Mouse (Mus musculus) hindlimb bud, embryonic 11.5 days (tissue): ENCODE measurements around the gene Tpst2.
"Not testable (repeated sequence)": the region's sequence is repeated elsewhere in the genome, so short reads cannot be mapped to it uniquely, and the experiment has no call there.

Experiments used
- DNase-seq: peaks from one replicate; pipeline ENCODE4 v3.0.0-alpha.2; 2012; ENCODE audit warnings: low read depth, low spot score; ENCODE audit errors: extremely low spot score

The Tpst2 gene

GRCm38 (mm10) chr5:112295564-112295963 lies 19.1 kb downstream of the Tpst2 start:
- DNase-seq, result no peak

GRCm38 (mm10) chr5:112296404-112297181 lies 20.1 kb downstream of the Tpst2 start:
- DNase-seq, result no peak

GRCm38 (mm10) chr5:112297257-112297656 lies 20.8 kb downstream of the Tpst2 start:
- no peak for DNase-seq

- DNase-seq, result no peak
These were observed 21.9 kb downstream of the Tpst2 start for GRCm38 (mm10) chr5:112298226-112298988.

DNA sequence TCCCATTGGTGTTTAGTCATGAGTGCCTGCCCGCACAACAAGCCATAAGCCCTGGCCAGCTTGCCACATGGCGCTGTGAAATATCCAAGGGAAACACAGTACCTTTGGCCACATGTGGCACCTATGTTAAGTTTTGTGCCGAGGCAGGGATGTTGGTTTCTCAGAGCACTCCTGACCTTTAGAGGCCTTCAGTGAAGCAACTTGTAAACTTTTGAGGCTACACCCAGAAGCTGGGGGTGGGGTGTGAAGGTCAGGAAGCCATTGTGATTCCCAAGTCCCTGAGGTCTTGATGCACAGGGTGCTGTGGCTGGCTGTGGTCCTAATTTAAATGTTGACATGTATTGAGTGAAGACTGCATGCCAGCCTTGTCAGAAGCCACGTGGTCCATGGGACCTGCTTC lies 22.9 kb downstream of the Tpst2 start:
- DNase-seq, result no peak

DNA sequence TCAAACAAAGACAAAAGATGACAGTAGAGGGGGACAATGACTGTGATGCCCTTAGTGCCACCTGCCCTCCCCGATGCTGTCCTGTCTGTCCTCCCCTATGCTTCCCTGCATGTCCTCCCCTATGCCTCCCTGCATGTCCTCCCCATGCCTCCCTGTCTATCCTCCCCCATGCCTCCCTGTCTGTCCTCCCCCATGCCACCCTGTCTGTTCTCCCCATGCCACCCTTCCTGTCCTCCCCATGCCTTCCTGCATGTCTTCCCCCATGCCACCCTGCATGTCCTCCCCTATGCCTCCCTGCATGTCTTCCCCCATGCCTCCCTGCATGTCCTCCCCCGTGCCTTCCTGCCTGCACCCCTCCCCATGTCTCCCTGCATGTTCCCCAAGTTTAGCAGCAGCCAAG lies 23.6 kb downstream of the Tpst2 start:
- DNase-seq, result no peak

- no peak for DNase-seq
These were observed 24.3 kb downstream of the Tpst2 start for GRCm38 (mm10) chr5:112300721-112301308.

GRCm38 (mm10) chr5:112301694-112302093 lies 25.2 kb downstream of the Tpst2 start:
- no peak for DNase-seq

GRCm38 (mm10) chr5:112302310-112302709 lies 25.8 kb downstream of the Tpst2 start:
- no peak for DNase-seq

DNA sequence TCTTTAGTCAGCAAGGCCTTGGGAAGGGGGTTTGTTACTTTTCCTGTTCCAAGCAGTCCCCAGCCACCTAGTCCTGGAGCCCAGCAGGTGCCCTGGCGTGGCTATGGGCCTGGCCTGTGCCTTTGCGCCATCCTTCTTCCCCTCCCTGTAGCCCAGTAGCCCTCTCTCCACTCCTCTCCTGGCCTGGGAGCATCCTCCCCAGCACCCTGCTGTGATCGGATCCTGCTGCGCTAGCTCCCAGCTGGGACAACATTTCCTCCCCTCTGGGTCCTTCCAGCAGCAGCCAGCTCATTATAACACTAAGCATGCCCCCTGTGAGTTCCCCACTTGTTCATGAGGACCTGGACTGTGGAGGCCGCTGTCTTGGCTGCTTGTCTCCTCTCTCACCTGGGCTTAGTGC lies 29.4 kb downstream of the Tpst2 start:
- DNase-seq, result no peak

- no peak for DNase-seq
These were observed 36.9 kb downstream of the Tpst2 start for GRCm38 (mm10) chr5:112313222-112313885.

GRCm38 (mm10) chr5:112316468-112316867 lies 40.0 kb downstream of the Tpst2 start:
- DNase-seq, result no peak

DNA sequence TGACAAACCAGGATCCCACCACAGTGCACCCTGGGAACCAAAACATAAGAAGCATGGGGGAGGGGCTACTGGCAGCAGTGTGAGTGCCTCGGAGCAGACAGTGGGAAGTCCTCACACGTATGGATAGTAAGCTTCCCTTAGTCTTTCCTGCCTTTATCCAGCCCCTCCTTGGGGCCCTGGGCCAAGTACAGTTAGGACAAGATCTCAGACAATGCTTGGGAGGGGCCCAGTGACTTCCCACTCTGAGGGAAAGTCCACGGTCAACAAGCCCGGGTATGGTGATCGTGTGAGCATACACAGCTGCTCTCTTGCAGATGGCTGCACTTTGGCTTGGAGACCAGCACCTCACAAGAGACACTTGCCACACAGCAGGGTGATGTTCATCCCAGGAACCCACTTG lies 40.8 kb downstream of the Tpst2 start:
- DNase-seq, result no peak

- DNase-seq, result not testable (repeated sequence)
These were observed 42.9 kb downstream of the Tpst2 start for GRCm38 (mm10) chr5:112319343-112319742.

GRCm38 (mm10) chr5:112320379-112320778 lies 43.9 kb downstream of the Tpst2 start:
- no peak for DNase-seq

DNA sequence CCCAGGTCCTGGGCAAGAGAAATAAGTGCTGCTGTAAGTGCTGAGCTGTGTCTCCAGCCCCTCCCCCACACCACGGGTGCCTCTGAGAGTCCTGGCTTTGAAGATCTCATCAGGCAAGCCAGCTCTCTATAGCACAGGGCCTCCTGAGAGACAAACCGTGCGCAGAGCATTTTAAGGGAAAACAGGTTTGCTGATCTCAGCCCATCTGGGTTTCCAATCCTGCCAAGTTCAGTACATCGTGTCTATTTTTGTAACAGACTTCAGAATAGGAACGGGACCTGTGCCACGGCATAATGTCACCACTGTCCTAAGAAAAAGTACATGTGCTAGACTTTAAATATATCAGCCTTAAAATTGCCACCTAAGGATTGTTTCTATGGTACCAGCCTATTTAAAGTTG lies 44.4 kb downstream of the Tpst2 start:
- DNase-seq, result no peak

DNA sequence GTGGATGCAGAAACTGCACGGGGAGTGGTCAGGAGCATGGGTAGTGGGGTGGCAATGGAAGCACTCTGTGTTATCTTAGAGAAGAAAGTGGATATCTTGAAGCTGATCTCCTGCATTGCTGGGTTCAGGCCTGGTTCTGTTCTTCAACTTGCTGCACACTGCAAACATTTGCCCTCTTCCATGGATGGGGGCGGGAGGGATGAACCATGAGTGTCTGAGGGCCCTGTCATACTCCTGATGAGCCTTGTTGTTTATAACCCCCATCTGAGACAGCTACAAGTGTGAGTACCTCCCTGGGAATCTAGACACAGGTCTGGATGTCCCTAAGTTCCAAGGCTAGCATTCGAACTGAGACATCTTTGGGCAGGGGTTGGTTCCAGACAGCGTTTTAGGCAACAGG lies 44.9 kb downstream of the Tpst2 start:
- DNase-seq, result no peak

DNA sequence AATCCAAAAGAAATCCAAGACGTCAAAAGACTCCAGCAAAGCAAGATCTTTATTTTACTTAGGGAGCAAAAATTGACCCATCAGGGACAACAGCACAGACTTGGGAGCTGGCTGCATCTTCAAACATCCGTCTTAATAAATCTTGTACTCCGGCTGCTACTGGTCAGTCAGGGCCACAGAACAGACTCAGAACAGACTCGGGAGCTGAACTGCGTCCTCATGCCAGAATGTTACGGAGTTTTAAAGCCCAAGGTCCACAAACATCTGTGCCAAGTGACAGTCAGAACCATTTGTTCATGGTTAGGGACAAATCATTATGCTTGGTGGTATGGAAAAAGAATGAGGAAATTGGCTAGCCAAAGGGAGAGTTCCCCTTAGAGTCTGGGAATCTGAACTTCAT lies 46.8 kb downstream of the Tpst2 start:
- DNase-seq, result no peak

GRCm38 (mm10) chr5:112324637-112325545 lies 48.4 kb downstream of the Tpst2 start:
- DNase-seq, result no peak
